Mouse (Mus musculus) G1E-ER4 (cell line): ENCODE measurements at regions not wholly inside any gene's neighbourhood (a gene's known extent, or its start where the extent isn't known, plus 50 kb on each side); places are given as distances from the start of the nearest gene placed in this dataset.

Experiments
- GATA1 ChIP-seq: IDR thresholded peaks from one replicate; pipeline ENCODE4 v1.8.0; 2012; ENCODE audit warnings: low read length, inconsistent platforms

- no peak for TF ChIP-seq GATA1
These were observed 317.9 kb downstream of the Etnk1 start for GRCm38 (mm10) chr6:143484941-143485340.

GRCm38 (mm10) chr6:143487003-143487402, 320.0 kb downstream of the Etnk1 start:
- TF ChIP-seq GATA1 = no peak

- TF ChIP-seq GATA1 = no peak
These were observed 323.0 kb downstream of the Etnk1 start for GRCm38 (mm10) chr6:143490019-143490418.

GRCm38 (mm10) chr6:143491380-143491779, 324.4 kb downstream of the Etnk1 start:
- no peak for TF ChIP-seq GATA1

- TF ChIP-seq GATA1 = no peak
These were observed 326.5 kb downstream of the Etnk1 start for GRCm38 (mm10) chr6:143493543-143493942.

GRCm38 (mm10) chr6:143494341-143494740, 327.3 kb downstream of the Etnk1 start:
- no peak for TF ChIP-seq GATA1

GRCm38 (mm10) chr6:143494886-143495285, 327.9 kb downstream of the Etnk1 start:
- no peak for TF ChIP-seq GATA1

- no peak for TF ChIP-seq GATA1
These were observed 331.7 kb downstream of the Etnk1 start for GRCm38 (mm10) chr6:143498764-143499163.

GRCm38 (mm10) chr6:143499259-143500043, 332.4 kb downstream of the Etnk1 start:
- no peak for TF ChIP-seq GATA1

GRCm38 (mm10) chr6:143502803-143503202, 335.8 kb downstream of the Etnk1 start:
- no peak for TF ChIP-seq GATA1

- no peak for TF ChIP-seq GATA1
These were observed 336.9 kb downstream of the Etnk1 start for GRCm38 (mm10) chr6:143503953-143504352.

GRCm38 (mm10) chr6:143513459-143513858, 346.4 kb downstream of the Etnk1 start:
- TF ChIP-seq GATA1 = no peak

GRCm38 (mm10) chr6:143515137-143515536, 348.1 kb downstream of the Etnk1 start:
- no peak for TF ChIP-seq GATA1

- no peak for TF ChIP-seq GATA1
These were observed 349.7 kb downstream of the Etnk1 start for GRCm38 (mm10) chr6:143516746-143517145.

- TF ChIP-seq GATA1 = no peak
These were observed 351.5 kb downstream of the Etnk1 start for GRCm38 (mm10) chr6:143518476-143518875.

GRCm38 (mm10) chr6:143519668-143520067, 352.6 kb downstream of the Etnk1 start:
- TF ChIP-seq GATA1 = no peak

GRCm38 (mm10) chr6:143525092-143525491, 358.1 kb downstream of the Etnk1 start:
- TF ChIP-seq GATA1 = no peak
